Mouse (Mus musculus): ENCODE results near the gene Ankrd44.

DNA sequence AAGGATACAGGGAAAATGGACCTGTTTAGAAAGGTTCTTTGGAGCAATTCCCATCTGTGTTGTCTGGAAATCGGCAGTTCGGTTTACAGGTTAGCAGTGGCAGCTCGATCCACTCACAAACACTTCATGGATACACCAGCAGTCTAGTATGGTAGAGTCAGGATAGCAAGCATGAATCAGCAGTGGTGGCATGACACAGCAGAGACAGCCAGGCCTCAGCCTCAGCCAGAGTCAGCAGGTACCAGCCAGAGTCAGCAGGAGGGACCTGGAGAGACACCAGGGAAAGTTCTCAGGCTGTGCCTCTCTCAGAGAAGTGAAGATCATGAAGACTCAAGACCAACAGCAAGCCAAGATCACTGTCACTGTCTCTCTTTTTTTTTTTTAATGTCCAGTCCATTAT is 40.7 kb upstream of the Ankrd44 start:
- TF ChIP-seq GATA1 (IDR thresholded peaks at IDR 0.05; ENCODE audit: borderline replicate concordance, low read length) (no peak), FLI1 (IDR thresholded peaks at IDR 0.05; ENCODE audit: low read length) (no peak)

Data from megakaryocyte, embryonic 14.5 days (primary cell).